Mouse (Mus musculus) neural tube, embryonic 12.5 days (tissue): ENCODE data around the gene Azgp1. TPM values are rescaled to one million over a fixed set of nuclear protein-coding genes. Genes with fewer than 3 reads are reported as not detected.
"Not testable (repeated sequence)": the region's sequence is repeated elsewhere in the genome, so short reads cannot be mapped to it uniquely, and the experiment has no call there.

Source experiments
- ATAC-seq: fragments of 200-750 bp; cut with Nextera tagmentation; 2 replicates; pipeline ENCODE4 v1.8.0; 2017; ENCODE audit warnings: low read depth, mild to moderate bottlenecking, moderate TSS enrichment, moderate library complexity; ENCODE audit not compliant: low FRiP score
- H3K27ac ChIP-seq: fragments of 300-500 bp; sonication (generic); 2 replicates; pipeline ENCODE4 v1.5.1; 2016
- H3K27me3 ChIP-seq: fragments of 300-500 bp; sonication (generic); replicated peaks from 2 replicates; pipeline ENCODE4 v1.6.1; 2016; ENCODE audit warnings: mild to moderate bottlenecking
- H3K36me3 ChIP-seq: fragments of 300-500 bp; sonication (generic); 2 replicates; pipeline ENCODE4 v1.6.1; 2016; ENCODE audit warnings: mild to moderate bottlenecking
- H3K4me1 ChIP-seq: fragments of 300-500 bp; sonication (generic); 2 replicates; pipeline ENCODE4 v1.6.1; 2016
- H3K4me2 ChIP-seq: fragments of 300-500 bp; sonication (generic); replicated peaks from 2 replicates; pipeline ENCODE4 v1.6.1; 2016; ENCODE audit warnings: mild to moderate bottlenecking
- H3K4me3 ChIP-seq: fragments of 300-500 bp; sonication (generic); 2 replicates; pipeline ENCODE4 v1.5.1; 2016
- H3K9ac ChIP-seq: fragments of 300-500 bp; sonication (generic); 2 replicates; pipeline ENCODE4 v1.6.1; 2016; ENCODE audit warnings: mild to moderate bottlenecking
- H3K9me3 ChIP-seq: fragments of 300-500 bp; sonication (generic); 2 replicates; pipeline ENCODE4 v1.6.1; 2016; ENCODE audit warnings: mild to moderate bottlenecking
- WGBS: fragments of 180-500 bp; shearing (Covaris S2); methylation state at CpG from one replicate; pipeline ENCODE4 v1.1.7; 2016; 5-methylcytosine and 5-hydroxymethylcytosine counted together
- polyA plus RNA-seq: library from polyadenylated mRNA; unstranded; fragments of >200 nt; fragmentation: Nextera tagmentation; extraction: Ambion mirVana; gene quantifications from 2 replicates; pipeline ENCODE4 v1.2.1, GENCODE M21; 2016

Gene Azgp1
- not detected in 2 replicates for polyA plus RNA-seq

GRCm38 (mm10) chr5:137981300-137981699, at the start of gene Azgp1:
Gene Azgp1, plus strand, starts transcription at chr5:137981520.
- Histone ChIP-seq H3K27ac (no peak within 1 kb of the TSS), H3K4me3 (no peak within 1 kb of the TSS), H3K36me3 (no peaks in the 10 kb centered on the region), H3K27me3 (no peaks in the 10 kb centered on the region), H3K9me3 (no peaks in the 10 kb centered on the region), H3K4me2 (no peak within 1 kb of the TSS), H3K9ac (no peak within 1 kb of the TSS), H3K4me1 (no peaks in the 10 kb centered on the region)
- WGBS: 81% methylated on average over 4 of the region's 4 CpGs
- ATAC-seq: no peak

- H3K27ac ChIP-seq, H3K4me1 ChIP-seq, H3K36me3 ChIP-seq, H3K9me3 ChIP-seq, H3K9ac ChIP-seq, H3K4me2 ChIP-seq, ATAC-seq, H3K4me3 ChIP-seq, H3K27me3 ChIP-seq: not testable (repeated sequence)
- WGBS: 70% methylated on average over 2 of the region's 2 CpGs
Observed at GRCm38 (mm10) chr5:137933934-137934333, 47.4 kb upstream of the Azgp1 start.

GRCm38 (mm10) chr5:137936486-137936885, 44.8 kb upstream of the Azgp1 start:
- Histone ChIP-seq H3K9me3 (no peaks in the 10 kb centered on the region), H3K4me2 (no peak overlapping the region), H3K9ac (no peak overlapping the region), H3K36me3 (no peaks in the 10 kb centered on the region), H3K27me3 (no peaks in the 10 kb centered on the region), H3K4me1 (no peaks in the 10 kb centered on the region), H3K27ac (no peak overlapping the region), H3K4me3 (no peak overlapping the region)
- 86% methylated on average over 2 of the region's 2 CpGs for WGBS
- ATAC-seq: no peak

- ATAC-seq: no peak
- H3K9ac ChIP-seq: no peak overlapping the region
- H3K27ac ChIP-seq: no peak overlapping the region
- WGBS: 73% methylated on average over 4 of the region's 4 CpGs
- H3K27me3 ChIP-seq: no peaks in the 10 kb centered on the region
- H3K9me3 ChIP-seq: no peaks in the 10 kb centered on the region
- no peak overlapping the region for H3K4me3 ChIP-seq
- H3K4me2 ChIP-seq: no peak overlapping the region
- H3K36me3 ChIP-seq: no peaks in the 10 kb centered on the region
- H3K4me1 ChIP-seq: no peaks in the 10 kb centered on the region
Observed at GRCm38 (mm10) chr5:137937238-137937637, 44.1 kb upstream of the Azgp1 start.

- Histone ChIP-seq H3K27me3 (no peaks in the 10 kb centered on the region), H3K4me2 (no peak overlapping the region), H3K9ac (no peak overlapping the region), H3K4me3 (no peak overlapping the region), H3K4me1 (no peaks in the 10 kb centered on the region), H3K27ac (no peak overlapping the region), H3K9me3 (no peaks in the 10 kb centered on the region), H3K36me3 (no peaks in the 10 kb centered on the region)
- no peak for ATAC-seq
- 81% methylated on average over 4 of the region's 4 CpGs for WGBS
Observed at GRCm38 (mm10) chr5:137940948-137941347, 40.4 kb upstream of the Azgp1 start.

- Histone ChIP-seq H3K4me2 (no peak overlapping the region), H3K27ac (no peak overlapping the region), H3K27me3 (no peaks in the 10 kb centered on the region), H3K36me3 (no peaks in the 10 kb centered on the region), H3K4me3 (no peak overlapping the region), H3K9me3 (no peaks in the 10 kb centered on the region), H3K4me1 (no peaks in the 10 kb centered on the region), H3K9ac (no peak overlapping the region)
- no peak for ATAC-seq
- WGBS: 82% methylated on average over 1 of the region's 1 CpGs
Observed at GRCm38 (mm10) chr5:137943133-137943532, 38.2 kb upstream of the Azgp1 start.

- H3K9me3 ChIP-seq: no peaks in the 10 kb centered on the region
Observed at GRCm38 (mm10) chr5:137947303-137947702, 34.0 kb upstream of the Azgp1 start.

GRCm38 (mm10) chr5:137951218-137951617, 30.1 kb upstream of the Azgp1 start:
- no peak overlapping the region for H3K4me2 ChIP-seq
- no peak overlapping the region for H3K9ac ChIP-seq
- WGBS: 43% methylated on average over 6 of the region's 6 CpGs
- H3K36me3 ChIP-seq: no peaks in the 10 kb centered on the region
- no peaks in the 10 kb centered on the region for H3K4me1 ChIP-seq
- H3K27me3 ChIP-seq: no peaks in the 10 kb centered on the region
- no peak overlapping the region for H3K27ac ChIP-seq
- no peaks in the 10 kb centered on the region for H3K9me3 ChIP-seq
- ATAC-seq: no peak
- no peak overlapping the region for H3K4me3 ChIP-seq

More at GRCm38 (mm10) chr5:137947303-137947702, 34.0 kb upstream of the Azgp1 start:
- Histone ChIP-seq H3K27ac (no peak overlapping the region), H3K4me3 (no peak overlapping the region), H3K4me1 (no peaks in the 10 kb centered on the region), H3K4me2 (no peak overlapping the region), H3K9ac (no peak overlapping the region), H3K27me3 (no peaks in the 10 kb centered on the region), H3K36me3 (no peaks in the 10 kb centered on the region)
- no peak for ATAC-seq

GRCm38 (mm10) chr5:137956404-137956803, 24.9 kb upstream of the Azgp1 start:
- H3K4me1 ChIP-seq: no peaks in the 10 kb centered on the region
- no peaks in the 10 kb centered on the region for H3K36me3 ChIP-seq
- no peaks in the 10 kb centered on the region for H3K27me3 ChIP-seq
- no peaks in the 10 kb centered on the region for H3K9me3 ChIP-seq
- no peak overlapping the region for H3K4me2 ChIP-seq
- ATAC-seq: no peak
- H3K27ac ChIP-seq: no peak overlapping the region
- no peak overlapping the region for H3K4me3 ChIP-seq
- WGBS: 88% methylated on average over 3 of the region's 3 CpGs
- H3K9ac ChIP-seq: no peak overlapping the region

- Histone ChIP-seq H3K4me1 (no peaks in the 10 kb centered on the region), H3K4me2 (no peak within 1 kb of the TSS), H3K4me3 (no peak within 1 kb of the TSS), H3K9me3 (no peaks in the 10 kb centered on the region), H3K9ac (no peak within 1 kb of the TSS), H3K27me3 (no peaks in the 10 kb centered on the region), H3K27ac (no peak within 1 kb of the TSS), H3K36me3 (no peaks in the 10 kb centered on the region)
- no peak for ATAC-seq
- 66% methylated on average over 8 of the region's 8 CpGs for WGBS
Observed at GRCm38 (mm10) chr5:137962945-137963344, 18.4 kb upstream of the Azgp1 start, which contains the start of gene Gjc3. Gene Gjc3, minus strand, starts transcription at chr5:137963098.

- H3K4me1 ChIP-seq: no peaks in the 10 kb centered on the region
- ATAC-seq: no peak
- no peaks in the 10 kb centered on the region for H3K9me3 ChIP-seq
- no peaks in the 10 kb centered on the region for H3K27me3 ChIP-seq
- no peak overlapping the region for H3K9ac ChIP-seq
- H3K27ac ChIP-seq: no peak overlapping the region
- no peak overlapping the region for H3K4me3 ChIP-seq
- H3K36me3 ChIP-seq: no peaks in the 10 kb centered on the region
- H3K4me2 ChIP-seq: no peak overlapping the region
Observed at GRCm38 (mm10) chr5:137966492-137966891, 14.8 kb upstream of the Azgp1 start.

GRCm38 (mm10) chr5:137973161-137973560, 8.2 kb upstream of the Azgp1 start:
- 80% methylated on average over 2 of the region's 2 CpGs for WGBS
- Histone ChIP-seq H3K9ac (no peak overlapping the region), H3K4me3 (no peak overlapping the region), H3K4me1 (no peaks in the 10 kb centered on the region), H3K9me3 (no peaks in the 10 kb centered on the region), H3K27ac (no peak overlapping the region), H3K36me3 (no peaks in the 10 kb centered on the region), H3K27me3 (no peaks in the 10 kb centered on the region), H3K4me2 (no peak overlapping the region)
- ATAC-seq: no peak

GRCm38 (mm10) chr5:137973738-137974137, 7.6 kb upstream of the Azgp1 start:
- no peak for ATAC-seq
- Histone ChIP-seq H3K4me2 (no peak overlapping the region), H3K9me3 (no peaks in the 10 kb centered on the region), H3K4me1 (no peaks in the 10 kb centered on the region), H3K36me3 (no peaks in the 10 kb centered on the region), H3K9ac (no peak overlapping the region), H3K4me3 (no peak overlapping the region), H3K27ac (no peak overlapping the region), H3K27me3 (no peaks in the 10 kb centered on the region)
- WGBS: 65% methylated on average over 3 of the region's 3 CpGs
